Mouse (Mus musculus) Patski (cell line): Measurements from ENCODE around the gene Wdhd1. TPM values are rescaled to one million over a fixed set of nuclear protein-coding genes. Genes with fewer than 3 reads are reported as not detected.
A peak's percentile ranks its signal among the peaks of the same experiment; 100 is the strongest.

Source experiments
- ATAC-seq: fragments of 100-300 bp; one replicate; pipeline ENCODE4 v1.8.0; 2021
- CTCF ChIA-PET: fragments of 350-600 bp; sonication (Branson Sonifier 250); formaldehyde crosslinking; loops from one replicate; lab custom pipeline; 2022; ENCODE audit warnings: inconsistent platforms; lab: Charles Lee
- POLR2A ChIA-PET: fragments of 350-600 bp; sonication (Branson Sonifier 250); formaldehyde crosslinking; loops from one replicate; lab custom pipeline; 2022; ENCODE audit warnings: antibody characterized with exemption, inconsistent platforms; lab: Charles Lee
- DNase-seq: peaks from one replicate; pipeline ENCODE4 v3.0.0-alpha.2; 2011; ENCODE audit warnings: low read depth, low spot score
- H3K27me3 ChIP-seq: fragments of 371-371 bp; one replicate; pipeline ENCODE4 v1.5.1; 2021
- CTCF ChIP-seq: fragments of 100-300 bp; IDR thresholded peaks from one replicate; pipeline ENCODE4 v1.5.1; 2021
- in situ Hi-C: fragments of 300-500 bp; cut with MboI; formaldehyde crosslinking; loops from 3 replicates; pipeline ENCODE4 v1.11.1; 2018; ENCODE audit warnings: low pct_unique_long_range_greater_than_20kb, mixed read lengths
- polyA plus RNA-seq: library from polyadenylated mRNA; unstranded; gene quantifications from one replicate; pipeline ENCODE4 v1.2.3, GENCODE M21; 2021

Wdhd1 gene
- polyA plus RNA-seq, 1 experiment from 2014 or later: 10.6 TPM

- ATAC-seq: no peak
- TF ChIP-seq CTCF: no peak
- POLR2A ChIA-PET: no interaction called here
- DNase-seq: no peak
- H3K27me3 ChIP-seq: no peaks in the 10 kb centered on the region
- CTCF ChIA-PET: no interaction called here
- in situ Hi-C loops: no loop called here
Observed at GRCm38 (mm10) chr14:47283568-47283967, 6.9 kb upstream of the Wdhd1 start.

- in situ Hi-C loops: no loop called here
- POLR2A ChIA-PET: no interaction called here
- DNase-seq (no peak), ATAC-seq (no peak)
- H3K27me3 ChIP-seq: no peaks in the 10 kb centered on the region
- TF ChIP-seq CTCF: no peak
- CTCF ChIA-PET: interaction anchor here (0.8 to 1.3 kb wide), 4 partner anchors 10 to 17 kb away, joined by 3 to 7 read pairs (median 4); no protein-coding TSS in a partner anchor
Observed at GRCm38 (mm10) chr14:47281535-47281934, 4.9 kb upstream of the Wdhd1 start.

GRCm38 (mm10) chr14:47279058-47279457 lies 2.4 kb upstream of the Wdhd1 start:
- no peaks in the 10 kb centered on the region for H3K27me3 ChIP-seq
- ATAC-seq (no peak), DNase-seq (no peak)
- POLR2A ChIA-PET: no interaction called here
- in situ Hi-C loops: no loop called here
- peak; percentile 56 for TF ChIP-seq CTCF
- CTCF ChIA-PET: interaction anchor here (1.5 to 1.9 kb wide), 2 partner anchors 10 to 13 kb away, joined by 5 to 9 read pairs; no protein-coding TSS in a partner anchor

GRCm38 (mm10) chr14:47276036-47276603 lies 537 bp downstream of the Wdhd1 start:
- no peak for DNase-seq
- POLR2A ChIA-PET: interaction anchor here (0.9 to 1.3 kb wide), 2 partner anchors 9 to 16 kb away, joined by 3 to 6 read pairs; no protein-coding TSS in a partner anchor

GRCm38 (mm10) chr14:47275417-47275816 lies 1.2 kb downstream of the Wdhd1 start:
- CTCF ChIA-PET: interaction anchor here (1.1 to 1.2 kb wide), 2 partner anchors 10 to 26 kb away, joined by 3 to 5 read pairs; no protein-coding TSS in a partner anchor
- ATAC-seq: no peak
- H3K27me3 ChIP-seq: no peaks in the 10 kb centered on the region
- DNase-seq: no peak
- TF ChIP-seq CTCF: no peak
- POLR2A ChIA-PET: no interaction called here
- in situ Hi-C loops: no loop called here

More at GRCm38 (mm10) chr14:47276036-47276603, 537 bp downstream of the Wdhd1 start:
- H3K27me3 ChIP-seq: no peaks in the 10 kb centered on the region
- CTCF ChIA-PET: interaction anchor here (0.9 to 1.2 kb wide), 3 partner anchors 21 to 118 kb away, joined by 3 read pairs; no protein-coding TSS in a partner anchor
- in situ Hi-C loops: no loop called here
- peak; percentile 22 for ATAC-seq
- TF ChIP-seq CTCF: peak; percentile 14

- ATAC-seq (no peak), DNase-seq (no peak)
- in situ Hi-C loops: no loop called here
- H3K27me3 ChIP-seq: no peaks in the 10 kb centered on the region
- no peak for TF ChIP-seq CTCF
- POLR2A ChIA-PET: no interaction called here
- CTCF ChIA-PET: no interaction called here
Observed at GRCm38 (mm10) chr14:47273751-47274150, 2.9 kb downstream of the Wdhd1 start.

GRCm38 (mm10) chr14:47269706-47270105 lies 7.0 kb downstream of the Wdhd1 start:
- ATAC-seq (no peak), DNase-seq (no peak)
- ChIA-PET POLR2A (no interaction called here), CTCF (no interaction called here)
- no peaks in the 10 kb centered on the region for H3K27me3 ChIP-seq
- TF ChIP-seq CTCF: no peak
- in situ Hi-C loops: no loop called here

- TF ChIP-seq CTCF: no peak
- in situ Hi-C loops: no loop called here
- ATAC-seq (no peak), DNase-seq (no peak)
- CTCF ChIA-PET: no interaction called here
- POLR2A ChIA-PET: no interaction called here
- H3K27me3 ChIP-seq: no peaks in the 10 kb centered on the region
Observed at GRCm38 (mm10) chr14:47269056-47269455, 7.6 kb downstream of the Wdhd1 start.

GRCm38 (mm10) chr14:47265829-47266228 lies 10.8 kb downstream of the Wdhd1 start:
- in situ Hi-C loops: no loop called here
- POLR2A ChIA-PET: interaction anchor here (0.6 to 0.7 kb wide), 2 partner anchors 66 to 1483 kb away, joined by 3 read pairs; no protein-coding TSS in a partner anchor
- no peak for DNase-seq

GRCm38 (mm10) chr14:47264866-47265265 lies 11.8 kb downstream of the Wdhd1 start:
- TF ChIP-seq CTCF: no peak
- ATAC-seq: no peak
- no peaks in the 10 kb centered on the region for H3K27me3 ChIP-seq
- POLR2A ChIA-PET: no interaction called here
- in situ Hi-C loops: loop anchor here (5.0 kb wide), 1 partner anchor 388 kb away; no protein-coding TSS in a partner anchor
- no peak for DNase-seq
- CTCF ChIA-PET: interaction anchor here (0.9 to 2.0 kb wide), 2 partner anchors 10 to 16 kb away, joined by 3 to 5 read pairs; no protein-coding TSS in a partner anchor

More at GRCm38 (mm10) chr14:47265829-47266228, 10.8 kb downstream of the Wdhd1 start:
- TF ChIP-seq CTCF: no peak
- no peaks in the 10 kb centered on the region for H3K27me3 ChIP-seq
- CTCF ChIA-PET: interaction anchor here (2.0 kb wide), 1 partner anchor 9 kb away, joined by 5 read pairs; no protein-coding TSS in a partner anchor
- ATAC-seq: no peak

GRCm38 (mm10) chr14:47249839-47250238 lies 26.8 kb downstream of the Wdhd1 start:
- peak; percentile 19 for DNase-seq
- in situ Hi-C loops: loop anchor here (5.0 kb wide), 1 partner anchor 153 kb away; no protein-coding TSS in a partner anchor
- no peaks in the 10 kb centered on the region for H3K27me3 ChIP-seq
- ChIA-PET CTCF (interaction anchor here (1.0 to 1.5 kb wide), 6 partner anchors 8 to 369 kb away, joined by 3 to 6 read pairs (median 4); no protein-coding TSS in a partner anchor), POLR2A (no interaction called here)
- TF ChIP-seq CTCF: peak; percentile 65
- no peak for ATAC-seq
